Mouse (Mus musculus): Measurements from ENCODE around the gene Txnrd2. TPM values are rescaled to one million over a fixed set of nuclear protein-coding genes. Genes with fewer than 3 reads are reported as not detected.

Gene Txnrd2
- 23.1 and 30.1 TPM in 2 replicates for polyA plus RNA-seq (2012; rRNA removed)

GRCm38 (mm10) chr16:18426215-18426791, at the start of gene Txnrd2:
Gene Txnrd2 (plus strand): TSS chr16:18426384.

DNA sequence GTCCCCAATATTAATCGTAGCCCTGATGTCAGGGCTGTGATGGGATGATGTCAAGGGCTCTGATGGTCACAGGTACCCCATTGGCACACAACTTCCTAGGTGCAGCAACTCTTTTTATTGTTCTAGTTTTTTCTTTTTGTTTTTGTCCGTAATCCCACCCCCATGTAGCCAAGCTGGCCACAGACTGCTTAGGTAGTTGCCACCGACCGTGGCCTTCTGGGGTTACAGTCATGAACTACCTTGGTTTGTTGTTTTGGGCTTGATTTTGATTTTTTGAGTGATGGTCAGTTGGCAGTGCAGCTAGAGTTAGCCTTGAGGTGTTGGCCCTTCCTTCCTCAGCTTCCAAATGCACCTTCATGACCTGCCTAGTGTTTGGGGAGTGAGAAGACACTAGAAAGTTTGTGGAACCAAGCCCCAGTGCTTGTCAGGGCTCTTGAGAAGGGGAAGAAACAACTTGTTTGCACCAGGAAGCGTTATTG, 657 bp downstream of the Txnrd2 start, which contains the start of gene Comt:
Comt (minus strand) TSS at position 51 of the 479 bp plus-strand sequence.

GRCm38 (mm10) chr16:18498558-18498990, 72.4 kb downstream of the Txnrd2 start, which contains the start of the genes Gnb1l and Rtl10:
Gene Gnb1l (plus strand): TSS chr16:18498713.
Gene Rtl10 (plus strand): TSS chr16:18498901.

Other genes with a start within 250 kb of the Txnrd2 start
- gene Ccdc188, start 208.5 kb upstream of the Txnrd2 start, polyA plus RNA-seq (2012; rRNA removed), result not detected in 2 replicates
- gene Zdhhc8, start 191.2 kb upstream of the Txnrd2 start, polyA plus RNA-seq (2012; rRNA removed), result 26.1 and 38.1 TPM in 2 replicates
- gene Trmt2a, start 177.7 kb upstream of the Txnrd2 start, polyA plus RNA-seq (2012; rRNA removed), result 101 and 108 TPM in 2 replicates
- 505 and 919 TPM in 2 replicates for gene Ranbp1, start 177.7 kb upstream of the Txnrd2 start, polyA plus RNA-seq (2012; rRNA removed)
- gene Gm49776, start 168.1 kb upstream of the Txnrd2 start, polyA plus RNA-seq (2012; rRNA removed), result 0.27 and 2.3 TPM in 2 replicates
- 84.9 and 98.9 TPM in 2 replicates for gene Dgcr8, start 137.1 kb upstream of the Txnrd2 start, polyA plus RNA-seq (2012; rRNA removed)
- gene Tango2, start 78.3 kb upstream of the Txnrd2 start, polyA plus RNA-seq (2012; rRNA removed), result 26.5 and 33.6 TPM in 2 replicates
- gene Arvcf, start 78.2 kb upstream of the Txnrd2 start, polyA plus RNA-seq (2012; rRNA removed), result 111 and 127 TPM in 2 replicates
- 37.2 and 47.8 TPM in 2 replicates for gene Comt, start 468 bp downstream of the Txnrd2 start, polyA plus RNA-seq (2012; rRNA removed)
- gene Gnb1l, start 72.3 kb downstream of the Txnrd2 start, polyA plus RNA-seq (2012; rRNA removed), result 7.9 and 10.4 TPM in 2 replicates
- 7.6 and 10.4 TPM in 2 replicates for gene Rtl10, start 72.5 kb downstream of the Txnrd2 start, polyA plus RNA-seq (2012; rRNA removed)
- gene Tbx1, start 164.3 kb downstream of the Txnrd2 start, polyA plus RNA-seq (2012; rRNA removed), result 2.3 and 10.8 TPM in 2 replicates
- 4.8 and 8.9 TPM in 2 replicates for gene Gp1bb, start 196.0 kb downstream of the Txnrd2 start, polyA plus RNA-seq (2012; rRNA removed)
- 37.3 and 43.2 TPM in 2 replicates for gene Gm49601, start 200.0 kb downstream of the Txnrd2 start, polyA plus RNA-seq (2012; rRNA removed)
- 76.8 and 93.6 TPM in 2 replicates for gene Sept5, start 203.6 kb downstream of the Txnrd2 start, polyA plus RNA-seq (2012; rRNA removed)

All from central nervous system, embryonic 11.5 days (tissue).